Mouse (Mus musculus) adrenal gland, adult 8-10 months (tissue): Measurements from ENCODE around the gene Scamp5. TPM values are rescaled to one million over a fixed set of nuclear protein-coding genes. Genes with fewer than 3 reads are reported as not detected.
"Not testable (repeated sequence)": the region's sequence is repeated elsewhere in the genome, so short reads cannot be mapped to it uniquely, and the experiment has no call there.

Source experiments
- DNase-seq: peaks from one replicate; pipeline ENCODE4 v3.0.0; 2022
- total RNA-seq, 4 experiments: library from RNA; stranded (reverse); gene quantifications; 2 replicates each; pipeline ENCODE4 v1.2.4; 2022

The Scamp5 gene
- total RNA-seq, 4 experiments from 2014 or later: 12.4 to 30.5 (median 21.9) TPM

- no peak for DNase-seq
Observed at GRCm38 (mm10) chr9:57452624-57453462, 15.0 kb downstream of the Scamp5 start.

GRCm38 (mm10) chr9:57449715-57450114 is 18.1 kb downstream of the Scamp5 start:
- no peak for DNase-seq

GRCm38 (mm10) chr9:57440620-57441019 is 27.2 kb downstream of the Scamp5 start:
- DNase-seq: no peak

- peak; percentile 95 for DNase-seq
Observed at GRCm38 (mm10) chr9:57439522-57440295, 28.2 kb downstream of the Scamp5 start, which contains the start of gene Ppcdc. Ppcdc (minus strand) TSS chr9:57440124.

- no peak for DNase-seq
Observed at GRCm38 (mm10) chr9:57439083-57439482, 28.8 kb downstream of the Scamp5 start.

GRCm38 (mm10) chr9:57437896-57438614 is 29.8 kb downstream of the Scamp5 start:
- no peak for DNase-seq

GRCm38 (mm10) chr9:57436166-57436565 is 31.7 kb downstream of the Scamp5 start:
- no peak for DNase-seq

GRCm38 (mm10) chr9:57434405-57435165 is 33.3 kb downstream of the Scamp5 start:
- no peak for DNase-seq

GRCm38 (mm10) chr9:57433097-57434032 is 34.5 kb downstream of the Scamp5 start:
- peak; percentile 61 for DNase-seq

- no peak for DNase-seq
Observed at GRCm38 (mm10) chr9:57432480-57432879, 35.4 kb downstream of the Scamp5 start.

- DNase-seq: no peak
Observed at GRCm38 (mm10) chr9:57431202-57431601, 36.7 kb downstream of the Scamp5 start.

- no peak for DNase-seq
Observed at GRCm38 (mm10) chr9:57428391-57428790, 39.5 kb downstream of the Scamp5 start.

GRCm38 (mm10) chr9:57427937-57428336 is 39.9 kb downstream of the Scamp5 start:
- no peak for DNase-seq

GRCm38 (mm10) chr9:57427123-57427522 is 40.7 kb downstream of the Scamp5 start:
- not testable (repeated sequence) for DNase-seq

- peak; percentile 49 for DNase-seq
Observed at GRCm38 (mm10) chr9:57425116-57425515, 42.7 kb downstream of the Scamp5 start.

- DNase-seq: no peak
Observed at GRCm38 (mm10) chr9:57424066-57424465, 43.8 kb downstream of the Scamp5 start.

- DNase-seq: peak; percentile 70
Observed at GRCm38 (mm10) chr9:57421688-57422111, 46.2 kb downstream of the Scamp5 start.

- DNase-seq: peak; percentile 85
Observed at GRCm38 (mm10) chr9:57421121-57421571, 46.7 kb downstream of the Scamp5 start.

GRCm38 (mm10) chr9:57420321-57421120 is 47.3 kb downstream of the Scamp5 start:
- DNase-seq: peak; percentile 98
